Mouse (Mus musculus): ENCODE data around the gene Aipl1.

- no peak for TF ChIP-seq POLR2A (IDR thresholded peaks at IDR 0.05; ENCODE audit: low read depth, low read length)
- TF ChIP-seq CTCF (IDR thresholded peaks at IDR 0.05; ENCODE audit: borderline replicate concordance, insufficient read depth, low read length): no peak
Measured at GRCm38 (mm10) chr11:71991541-71991940, 45.8 kb downstream of the Aipl1 start.
